Mouse (Mus musculus) MEL (cell line): ENCODE results near the gene Gm49361. TPM values are rescaled to one million over a fixed set of nuclear protein-coding genes. Genes with fewer than 3 reads are reported as not detected.

Experiments used
- DNase-seq: peaks from one replicate; pipeline ENCODE4 v3.0.0; 2011; ENCODE audit warnings: low read depth, low spot score
- H3K27ac ChIP-seq: 2 replicates; pipeline ENCODE4 v1.5.1; 2012; ENCODE audit warnings: low read depth, mild to moderate bottlenecking, control low read depth, low read length, moderate library complexity; ENCODE audit not compliant: control insufficient read depth
- H3K27me3 ChIP-seq, 2 experiments: fragments of 150-350 bp in 1 of 2; sonication (generic) in 1 of 2; 2 replicates each; pipeline ENCODE4 v1.6.1; 2012; ENCODE audit warnings: low read length in 2 of 2, mild to moderate bottlenecking in 2 of 2, improper control_type of control experiment in 1 of 2, moderate library complexity in 1 of 2; ENCODE audit not compliant: insufficient read depth in 2 of 2, control insufficient read depth in 1 of 2
- H3K36me3 ChIP-seq, 2 experiments: 2 replicates each; pipeline ENCODE4 v1.6.1; 2012 to 2014; ENCODE audit warnings: low read length in 2 of 2, improper control_type of control experiment in 1 of 2, inconsistent platforms in 1 of 2, mild to moderate bottlenecking in 1 of 2; ENCODE audit not compliant: insufficient read depth in 2 of 2, control insufficient read depth in 1 of 2
- H3K4me1 ChIP-seq, 2 experiments: fragments of 150-350 bp in 1 of 2; sonication (generic) in 1 of 2; 2 replicates each; pipeline ENCODE4 v1.6.1; 2012; ENCODE audit warnings: low read length in 2 of 2, improper control_type of control experiment in 1 of 2, mild to moderate bottlenecking in 1 of 2; ENCODE audit not compliant: insufficient read depth in 2 of 2, control insufficient read depth in 1 of 2
- H3K4me3 ChIP-seq, 2 experiments: fragments of 150-350 bp in 1 of 2; sonication (generic) in 1 of 2; 2 replicates each; pipeline ENCODE4 v1.5.1; 2012; ENCODE audit warnings: low read depth in 2 of 2, low read length in 2 of 2, mild to moderate bottlenecking in 2 of 2, moderate library complexity in 2 of 2, control low read depth in 1 of 2, improper control_type of control experiment in 1 of 2; ENCODE audit not compliant: control insufficient read depth in 1 of 2, insufficient read depth in 1 of 2
- H3K79me2 ChIP-seq: 2 replicates; pipeline ENCODE4 v1.6.1; 2012; ENCODE audit warnings: mild to moderate bottlenecking, low read length, moderate library complexity; ENCODE audit not compliant: control insufficient read depth, poor library complexity, insufficient read depth
- H3K9ac ChIP-seq: 2 replicates; pipeline ENCODE4 v1.6.1; 2012; ENCODE audit warnings: low read depth, mild to moderate bottlenecking, control low read depth, low read length, moderate library complexity; ENCODE audit not compliant: control insufficient read depth, poor library complexity, severe bottlenecking
- H3K9me3 ChIP-seq: fragments of 150-350 bp; sonication (generic); replicated peaks from 2 replicates; pipeline ENCODE4 v1.6.1; 2012; ENCODE audit warnings: mild to moderate bottlenecking, low read length, improper control_type of control experiment, moderate library complexity; ENCODE audit not compliant: insufficient read depth
- BHLHE40 ChIP-seq: IDR thresholded peaks from 2 replicates; pipeline ENCODE4 v1.6.1; 2012; ENCODE audit warnings: low read depth, mild to moderate bottlenecking, inconsistent platforms, low read length, improper control_type of control experiment, borderline replicate concordance
- CTCF ChIP-seq, 3 experiments: IDR thresholded peaks in 2 of 3; conservative IDR thresholded peaks in 1 of 3; 2 replicates each; pipeline ENCODE4 v1.5.1; 2011 to 2012; ENCODE audit warnings: low read length in 3 of 3, low read depth in 2 of 3, mild to moderate bottlenecking in 2 of 3, improper control_type of control experiment in 1 of 3, inconsistent platforms in 1 of 3, mixed read lengths in 1 of 3, moderate library complexity in 1 of 3; ENCODE audit not compliant: control insufficient read depth in 1 of 3, insufficient read depth in 1 of 3, poor library complexity in 1 of 3, severe bottlenecking in 1 of 3
- EP300 ChIP-seq, 2 experiments: IDR thresholded peaks; 2 replicates each; pipeline ENCODE4 v1.6.1; 2011; ENCODE audit warnings: improper control_type of control experiment in 2 of 2, low read length in 2 of 2, low read depth in 1 of 2, mild to moderate bottlenecking in 1 of 2
- GATA1 ChIP-seq: IDR thresholded peaks from 2 replicates; pipeline ENCODE4 v1.6.1; 2011; ENCODE audit warnings: low read depth, low read length, improper control_type of control experiment
- HCFC1 ChIP-seq: IDR thresholded peaks from 2 replicates; pipeline ENCODE4 v1.6.1; 2012; ENCODE audit warnings: low read depth, mild to moderate bottlenecking, inconsistent platforms, low read length, improper control_type of control experiment, moderate library complexity
- KAT2A ChIP-seq: conservative IDR thresholded peaks from 2 replicates; pipeline ENCODE4 v1.6.1; 2012; ENCODE audit warnings: low read depth, low read length, improper control_type of control experiment, inconsistent platforms
- MAZ ChIP-seq: IDR thresholded peaks from 2 replicates; pipeline ENCODE4 v1.6.1; 2012; ENCODE audit warnings: low read depth, mild to moderate bottlenecking, inconsistent platforms, low read length, improper control_type of control experiment
- MEF2A ChIP-seq: IDR thresholded peaks from 2 replicates; pipeline ENCODE4 v1.6.1; 2014; ENCODE audit warnings: low read depth, mild to moderate bottlenecking, inconsistent platforms, low read length, improper control_type of control experiment; ENCODE audit not compliant: poor library complexity, insufficient replicate concordance, severe bottlenecking; ENCODE audit errors: extremely low read depth
- MYB ChIP-seq: IDR thresholded peaks from 2 replicates; pipeline ENCODE4 v1.6.1; 2011; ENCODE audit warnings: mild to moderate bottlenecking, low read depth, low read length, improper control_type of control experiment
- MYC ChIP-seq: IDR thresholded peaks from 2 replicates; pipeline ENCODE4 v1.6.1; 2011; ENCODE audit warnings: low read depth, mild to moderate bottlenecking, low read length, improper control_type of control experiment, moderate library complexity
- NELFE ChIP-seq: IDR thresholded peaks from 2 replicates; pipeline ENCODE4 v1.6.1; 2011; ENCODE audit warnings: low read depth, low read length, improper control_type of control experiment
- POLR2AphosphoS2 ChIP-seq: IDR thresholded peaks from 2 replicates; pipeline ENCODE4 v1.6.1; 2011; ENCODE audit warnings: low read length, improper control_type of control experiment
- RAD21 ChIP-seq: IDR thresholded peaks from 2 replicates; pipeline ENCODE4 v1.6.1; 2011; ENCODE audit warnings: mild to moderate bottlenecking, low read depth, low read length, improper control_type of control experiment
- SIN3A ChIP-seq: IDR thresholded peaks from 2 replicates; pipeline ENCODE4 v1.6.1; 2012; ENCODE audit warnings: low read length, improper control_type of control experiment, inconsistent platforms
- SMC3 ChIP-seq: IDR thresholded peaks from 2 replicates; pipeline ENCODE4 v1.6.1; 2011; ENCODE audit warnings: low read depth, low read length, improper control_type of control experiment
- TAL1 ChIP-seq: IDR thresholded peaks from 2 replicates; pipeline ENCODE4 v1.6.1; 2012; ENCODE audit warnings: mild to moderate bottlenecking, inconsistent platforms, low read length, moderate library complexity, mixed read lengths
- TCF12 ChIP-seq: IDR thresholded peaks from 2 replicates; pipeline ENCODE4 v1.6.1; 2014; ENCODE audit warnings: low read depth, mild to moderate bottlenecking, inconsistent platforms, low read length, improper control_type of control experiment, moderate library complexity
- UBTF ChIP-seq: IDR thresholded peaks from 2 replicates; pipeline ENCODE4 v1.6.1; 2012; ENCODE audit warnings: low read depth, mild to moderate bottlenecking, inconsistent platforms, low read length, improper control_type of control experiment, moderate library complexity, borderline replicate concordance; ENCODE audit not compliant: insufficient read depth
- USF1 ChIP-seq: IDR thresholded peaks from 2 replicates; pipeline ENCODE4 v1.6.1; 2014; ENCODE audit warnings: low read depth, mild to moderate bottlenecking, inconsistent platforms, low read length, improper control_type of control experiment, moderate library complexity
- USF2 ChIP-seq, 2 experiments: IDR thresholded peaks; 2 replicates each; pipeline ENCODE4 v1.6.1; 2011 to 2012; ENCODE audit warnings: improper control_type of control experiment in 2 of 2, low read length in 2 of 2, borderline replicate concordance in 1 of 2, inconsistent platforms in 1 of 2, low read depth in 1 of 2, mild to moderate bottlenecking in 1 of 2; ENCODE audit not compliant: insufficient read depth in 1 of 2
- ZC3H11A ChIP-seq: IDR thresholded peaks from 2 replicates; pipeline ENCODE4 v1.6.1; 2012; ENCODE audit warnings: low read depth, mild to moderate bottlenecking, inconsistent platforms, low read length, improper control_type of control experiment
- ZKSCAN1 ChIP-seq: IDR thresholded peaks from 2 replicates; pipeline ENCODE4 v1.6.1; 2012; ENCODE audit warnings: low read depth, mild to moderate bottlenecking, inconsistent platforms, low read length, improper control_type of control experiment, moderate library complexity
- polyA plus RNA-seq, 2 experiments: library from polyadenylated mRNA; stranded (reverse) in 1 of 2; unstranded in 1 of 2; fragments of >175 nt in 1 of 2; fragments of >200 nt in 1 of 2; gene quantifications; 2 replicates each; pipeline versions ENCODE4 v1.2.1 to v1.2.4; 2012; ENCODE audit warnings: low replicate concordance in 2 of 2, low read depth in 1 of 2; ENCODE audit not compliant: insufficient read length in 2 of 2, insufficient read depth in 1 of 2, missing spikeins in 1 of 2
- total RNA-seq: library from RNA; depleted of rRNA; stranded (reverse); fragments of 300-350 nt; gene quantifications from 2 replicates; pipeline ENCODE4 v1.2.3, GENCODE M21; 2012

The Gm49361 gene
- total and polyA plus RNA-seq, 3 experiments: not detected

- Histone ChIP-seq H3K36me3 (peaks cover 0 to 3% of the 10 kb centered on the region in 2 experiments; a peak in 1 of 4 replicates), H3K27me3 (no peaks in the 10 kb centered on the region; a peak in 1 of 4 replicates), H3K9ac (no peak overlapping the region), H3K79me2 (no peaks in the 10 kb centered on the region), H3K9me3 (no peaks in the 10 kb centered on the region), H3K4me3 (no peak overlapping the region), H3K4me1 (no peaks in the 10 kb centered on the region)
- DNase-seq: no peak
- TF ChIP-seq POLR2AphosphoS2: no peak
- no peak for TF ChIP-seq GATA1
- no peak for TF ChIP-seq USF1
- no peak for TF ChIP-seq NELFE
- no peak for TF ChIP-seq MAZ
- TF ChIP-seq, all 39 proteins: peak for 0
- no peak overlapping the region for H3K27ac ChIP-seq
Measured at GRCm38 (mm10) chr14:57679523-57679922, 66.4 kb downstream of the Gm49361 start.

- no peak for DNase-seq
- H3K9me3 ChIP-seq: no peaks in the 10 kb centered on the region
- H3K27me3 ChIP-seq: no peaks in the 10 kb centered on the region
- H3K27ac ChIP-seq: no peak overlapping the region
- no peak overlapping the region for H3K9ac ChIP-seq
- no peak for TF ChIP-seq KAT2A
- no peak for TF ChIP-seq CTCF (IDR thresholded peaks at IDR 0.05 in 2 of 3, conservative IDR thresholded peaks at IDR 0.05 in 1 of 3; ENCODE audit: control insufficient read depth in 1 of 3, insufficient read depth in 1 of 3, low read depth in 2 of 3, low read length in 3 of 3, poor library complexity in 1 of 3, severe bottlenecking in 1 of 3)
- TF ChIP-seq EP300 (IDR thresholded peaks at IDR 0.05; ENCODE audit: low read depth in 1 of 2, low read length in 2 of 2): no peak
- no peak for TF ChIP-seq MYC
- no peak for TF ChIP-seq USF2 (IDR thresholded peaks at IDR 0.05; ENCODE audit: borderline replicate concordance in 1 of 2, insufficient read depth in 1 of 2, low read depth in 1 of 2, low read length in 2 of 2)
- no peak for TF ChIP-seq SIN3A
- H3K79me2 ChIP-seq: no peaks in the 10 kb centered on the region
- no peak overlapping the region for H3K4me3 ChIP-seq
- H3K36me3 ChIP-seq: peaks cover 0 to 2% of the 10 kb centered on the region in 2 experiments; a peak in 1 of 4 replicates
- H3K4me1 ChIP-seq: no peaks in the 10 kb centered on the region; a peak in 1 of 4 replicates
Measured at GRCm38 (mm10) chr14:57675481-57675880, 70.4 kb downstream of the Gm49361 start.

DNA sequence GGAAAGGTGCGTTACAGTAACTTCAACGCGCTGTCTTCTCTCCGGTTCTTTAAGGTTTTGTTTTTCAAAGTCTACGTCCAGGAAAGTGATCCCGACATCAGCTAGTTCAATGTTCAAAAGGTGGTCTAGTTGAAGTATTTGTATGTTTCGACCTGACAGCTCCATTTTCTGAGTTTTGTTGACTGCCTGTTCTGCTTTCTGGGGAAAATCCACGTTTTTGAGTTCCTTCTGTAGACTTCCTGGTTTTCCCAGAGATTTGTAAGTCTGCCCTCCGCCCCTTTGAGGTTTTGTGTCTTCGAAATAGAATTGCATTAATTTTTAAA is 80.3 kb downstream of the Gm49361 start:
- Histone ChIP-seq H3K4me3 (peak overlapping the region; percentile 88 to 97), H3K79me2 (peaks cover 43% of the 10 kb centered on the region), H3K9ac (peak overlapping the region; percentile 89), H3K9me3 (no peaks in the 10 kb centered on the region), H3K36me3 (peaks cover 2 to 20% of the 10 kb centered on the region in 2 experiments; a peak in 2 of 4 replicates), H3K27ac (peak overlapping the region; percentile 39), H3K4me1 (peaks cover 4 to 6% of the 10 kb centered on the region in 2 experiments)
- no peak for DNase-seq
- TF ChIP-seq MYB: no peak
- TF ChIP-seq RAD21: no peak
- no peak for TF ChIP-seq ZKSCAN1
- TF ChIP-seq MEF2A: no peak
- TF ChIP-seq MAZ: no peak
- no peak for TF ChIP-seq ZC3H11A
- TF ChIP-seq TCF12: no peak
- TF ChIP-seq EP300 (IDR thresholded peaks at IDR 0.05; ENCODE audit: low read depth in 1 of 2, low read length in 2 of 2): no peak
- no peak for TF ChIP-seq NELFE
- TF ChIP-seq SMC3: no peak
- TF ChIP-seq UBTF: no peak
- no peak for TF ChIP-seq HCFC1
- no peak; the same call in 1 of the 2 replicates for TF ChIP-seq MYC
- no peak for TF ChIP-seq TAL1
- TF ChIP-seq BHLHE40: no peak
- TF ChIP-seq, all 39 proteins: peak for 0
- H3K27me3 ChIP-seq: no peaks in the 10 kb centered on the region
